Mouse (Mus musculus) heart, adult 2 months (tissue): ENCODE results near the gene Ppm1e.

ENCODE experiments used
- CTCF ChIP-seq: fragments of 200-600 bp; IDR thresholded peaks from 2 replicates; pipeline ENCODE4 v1.8.1; 2022; ENCODE audit warnings: antibody characterized with exemption, mild to moderate bottlenecking, moderate library complexity
- EP300 ChIP-seq: fragments of 200-500 bp; IDR thresholded peaks from 2 replicates; pipeline ENCODE4 v1.6.1; 2011; ENCODE audit warnings: low read depth, low read length, control low read depth; ENCODE audit not compliant: insufficient read depth
- POLR2A ChIP-seq: fragments of 200-500 bp; IDR thresholded peaks from 2 replicates; pipeline ENCODE4 v1.6.1; 2011; ENCODE audit warnings: mild to moderate bottlenecking, low read depth, low read length, control low read depth; ENCODE audit not compliant: insufficient read depth

DNA sequence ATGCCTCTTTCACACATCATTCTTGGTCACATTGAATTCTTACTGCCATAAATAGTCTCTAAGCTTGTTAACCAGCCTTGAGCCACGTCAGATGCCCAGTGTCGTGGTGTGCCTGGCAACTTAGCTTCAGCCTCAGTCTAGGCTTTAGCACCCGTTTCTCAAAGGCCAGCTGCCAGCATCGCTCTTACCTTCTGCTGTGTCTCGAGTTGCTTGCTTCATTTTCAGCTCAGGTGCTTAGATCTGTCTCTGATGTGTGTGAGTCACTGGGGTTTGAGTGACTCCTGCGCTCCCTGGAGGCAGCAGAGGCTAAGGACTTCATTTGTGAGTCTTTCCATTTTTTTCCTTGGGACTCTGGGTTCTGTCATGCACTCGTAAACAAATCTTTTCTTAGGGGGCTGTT is 117.6 kb downstream of the Ppm1e start:
- TF ChIP-seq CTCF (no peak), POLR2A (no peak), EP300 (no peak)
